Mouse (Mus musculus) Patski (cell line): ENCODE measurements around the gene Mvb12a. TPM values are rescaled to one million over a fixed set of nuclear protein-coding genes. Genes with fewer than 3 reads are reported as not detected.

Experiments
- ATAC-seq: fragments of 100-300 bp; one replicate; pipeline ENCODE4 v1.8.0; 2021
- CTCF ChIA-PET: fragments of 350-600 bp; sonication (Branson Sonifier 250); formaldehyde crosslinking; loops from one replicate; lab custom pipeline; 2022; ENCODE audit warnings: inconsistent platforms; lab: Charles Lee
- POLR2A ChIA-PET: fragments of 350-600 bp; sonication (Branson Sonifier 250); formaldehyde crosslinking; loops from one replicate; lab custom pipeline; 2022; ENCODE audit warnings: antibody characterized with exemption, inconsistent platforms; lab: Charles Lee
- DNase-seq: peaks from one replicate; pipeline ENCODE4 v3.0.0-alpha.2; 2011; ENCODE audit warnings: low read depth, low spot score
- H3K27me3 ChIP-seq: fragments of 371-371 bp; one replicate; pipeline ENCODE4 v1.5.1; 2021
- CTCF ChIP-seq: fragments of 100-300 bp; IDR thresholded peaks from one replicate; pipeline ENCODE4 v1.5.1; 2021
- in situ Hi-C: fragments of 300-500 bp; cut with MboI; formaldehyde crosslinking; loops from 3 replicates; pipeline ENCODE4 v1.11.1; 2018; ENCODE audit warnings: low pct_unique_long_range_greater_than_20kb, mixed read lengths
- polyA plus RNA-seq: library from polyadenylated mRNA; unstranded; gene quantifications from one replicate; pipeline ENCODE4 v1.2.3, GENCODE M21; 2021

The Mvb12a gene
- polyA plus RNA-seq, 1 experiment from 2014 or later, result 103 TPM

DNA sequence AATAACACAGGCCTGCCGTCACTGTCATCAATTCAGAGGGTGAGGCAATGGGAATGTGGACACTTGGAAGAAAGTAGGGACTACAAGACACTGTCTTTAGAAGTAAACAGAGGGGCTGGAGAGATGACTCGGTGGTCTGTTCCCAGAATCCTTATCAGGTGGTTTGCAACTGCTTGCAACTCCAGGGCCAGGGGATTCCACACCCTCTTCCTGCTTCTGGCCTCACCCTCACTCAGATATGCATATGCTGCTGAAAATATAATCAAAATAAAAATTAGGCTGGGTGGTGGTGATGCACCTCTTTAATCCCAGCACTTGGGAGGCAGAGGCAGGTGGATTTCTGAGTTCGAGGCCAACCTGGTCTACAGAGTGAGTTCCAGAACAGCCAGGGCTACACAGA, 17.3 kb downstream of the Mvb12a start:
- ChIA-PET CTCF (interaction anchor here (2.6 to 5.6 kb wide), 5 partner anchors 9 to 100 kb away, joined by 9 to 49 read pairs (median 19); partner anchors contain the start of genes Colgalt1 and Pgls), POLR2A (interaction anchor here (3.1 kb wide), 1 partner anchor 32 kb away, joined by 7 read pairs; the partner anchor contains the start of gene Pgls)
- DNase-seq (no peak), ATAC-seq (no peak)
- in situ Hi-C loops, result loop anchor here (5.0 kb wide), 2 partner anchors 42 to 102 kb away; no protein-coding TSS in a partner anchor
- TF ChIP-seq CTCF, result no peak
- H3K27me3 ChIP-seq, result no peaks in the 10 kb centered on the region

DNA sequence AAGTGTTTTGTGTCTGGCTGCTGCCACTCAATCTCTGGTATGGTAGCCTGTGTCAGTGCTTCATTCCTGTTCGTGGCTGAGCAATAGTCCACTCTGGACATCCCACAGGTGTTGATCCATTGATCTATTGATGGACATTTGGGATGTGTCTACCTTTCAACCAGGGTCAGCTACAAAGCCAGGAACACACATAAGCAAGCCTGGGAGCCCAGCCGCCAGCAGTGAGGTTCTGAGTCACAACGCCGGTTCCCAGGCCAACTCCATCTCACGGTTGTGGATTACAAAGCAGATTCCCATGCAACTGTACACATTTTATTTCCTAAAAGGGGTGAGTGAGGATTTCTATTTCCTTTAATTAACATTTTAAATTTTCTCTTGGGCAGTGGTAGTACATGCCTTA, 18.0 kb downstream of the Mvb12a start:
- no peak for DNase-seq
- no peak for TF ChIP-seq CTCF
- H3K27me3 ChIP-seq, result no peaks in the 10 kb centered on the region
- CTCF ChIA-PET, result interaction anchor here (1.1 to 5.6 kb wide), 9 partner anchors 9 to 112 kb away, joined by 4 to 49 read pairs (median 11); partner anchors contain the start of genes Colgalt1 and Pgls
- ATAC-seq, result no peak
- in situ Hi-C loops, result loop anchor here (5.0 kb wide), 2 partner anchors 42 to 102 kb away; no protein-coding TSS in a partner anchor
- POLR2A ChIA-PET, result interaction anchor here (0.5 to 2.2 kb wide), 3 partner anchors 31 to 39 kb away, joined by 3 to 12 read pairs (median 6); partner anchors contain the start of gene Pgls

GRCm38 (mm10) chr8:71561401-71561800, 18.7 kb downstream of the Mvb12a start:
- CTCF ChIA-PET, result interaction anchor here (1.1 to 5.6 kb wide), 12 partner anchors 9 to 111 kb away, joined by 4 to 49 read pairs (median 10); partner anchors contain the start of genes Colgalt1 and Pgls
- in situ Hi-C loops, result loop anchor here (5.0 kb wide), 2 partner anchors 41 to 101 kb away; no protein-coding TSS in a partner anchor
- no peaks in the 10 kb centered on the region for H3K27me3 ChIP-seq
- POLR2A ChIA-PET, result interaction anchor here (0.5 to 2.2 kb wide), 3 partner anchors 30 to 38 kb away, joined by 3 to 12 read pairs (median 6); partner anchors contain the start of gene Pgls
- no peak for DNase-seq
- TF ChIP-seq CTCF, result no peak
- ATAC-seq, result peak; percentile 22

GRCm38 (mm10) chr8:71562751-71563150, 20.0 kb downstream of the Mvb12a start:
- no peak for ATAC-seq
- no peaks in the 10 kb centered on the region for H3K27me3 ChIP-seq
- in situ Hi-C loops, result loop anchor here (5.0 kb wide), 2 partner anchors 40 to 100 kb away; no protein-coding TSS in a partner anchor

GRCm38 (mm10) chr8:71563992-71564391, 21.3 kb downstream of the Mvb12a start:
- DNase-seq (no peak), ATAC-seq (no peak)
- POLR2A ChIA-PET, result interaction anchor here (1.8 kb wide), 1 partner anchor 31 kb away, joined by 15 read pairs; no protein-coding TSS in a partner anchor
- CTCF ChIA-PET, result interaction anchor here (1.1 to 5.6 kb wide), 3 partner anchors 27 to 97 kb away, joined by 6 to 49 read pairs (median 12); partner anchors contain the start of gene Pgls
- no peak for TF ChIP-seq CTCF
- in situ Hi-C loops, result loop anchor here (5.0 kb wide), 2 partner anchors 38 to 98 kb away; no protein-coding TSS in a partner anchor
- H3K27me3 ChIP-seq, result no peaks in the 10 kb centered on the region

More at GRCm38 (mm10) chr8:71562751-71563150, 20.0 kb downstream of the Mvb12a start:
- no peak for TF ChIP-seq CTCF
- POLR2A ChIA-PET, result interaction anchor here (1.8 to 2.2 kb wide), 3 partner anchors 29 to 37 kb away, joined by 6 to 15 read pairs (median 12); partner anchors contain the start of gene Pgls
- CTCF ChIA-PET, result interaction anchor here (0.9 to 5.6 kb wide), 16 partner anchors 7 to 100 kb away, joined by 3 to 49 read pairs (median 6); partner anchors contain the start of gene Pgls
- DNase-seq, result no peak

GRCm38 (mm10) chr8:71566501-71566900, 23.8 kb downstream of the Mvb12a start, which contains the start of gene Nxnl1:
Nxnl1 (minus strand) TSS chr8:71566601.
- POLR2A ChIA-PET, result no interaction called here
- ATAC-seq, result no peak
- H3K27me3 ChIP-seq, result no peaks in the 10 kb centered on the region

GRCm38 (mm10) chr8:71567587-71567986, 24.9 kb downstream of the Mvb12a start:
- H3K27me3 ChIP-seq, result no peaks in the 10 kb centered on the region
- no peak for TF ChIP-seq CTCF
- ChIA-PET POLR2A (interaction anchor here (4.0 kb wide), 1 partner anchor 27 kb away, joined by 12 read pairs; no protein-coding TSS in a partner anchor), CTCF (interaction anchor here (1.4 to 2.4 kb wide), 4 partner anchors 25 to 93 kb away, joined by 3 to 9 read pairs (median 6); no protein-coding TSS in a partner anchor)
- in situ Hi-C loops, result no loop called here
- DNase-seq (no peak), ATAC-seq (no peak)

More at GRCm38 (mm10) chr8:71566501-71566900, 23.8 kb downstream of the Mvb12a start, which contains the start of gene Nxnl1:
- DNase-seq, result no peak
- CTCF ChIA-PET, result interaction anchor here (1.5 kb wide), 1 partner anchor 94 kb away, joined by 6 read pairs; no protein-coding TSS in a partner anchor
- no peak for TF ChIP-seq CTCF
- in situ Hi-C loops, result no loop called here

DNA sequence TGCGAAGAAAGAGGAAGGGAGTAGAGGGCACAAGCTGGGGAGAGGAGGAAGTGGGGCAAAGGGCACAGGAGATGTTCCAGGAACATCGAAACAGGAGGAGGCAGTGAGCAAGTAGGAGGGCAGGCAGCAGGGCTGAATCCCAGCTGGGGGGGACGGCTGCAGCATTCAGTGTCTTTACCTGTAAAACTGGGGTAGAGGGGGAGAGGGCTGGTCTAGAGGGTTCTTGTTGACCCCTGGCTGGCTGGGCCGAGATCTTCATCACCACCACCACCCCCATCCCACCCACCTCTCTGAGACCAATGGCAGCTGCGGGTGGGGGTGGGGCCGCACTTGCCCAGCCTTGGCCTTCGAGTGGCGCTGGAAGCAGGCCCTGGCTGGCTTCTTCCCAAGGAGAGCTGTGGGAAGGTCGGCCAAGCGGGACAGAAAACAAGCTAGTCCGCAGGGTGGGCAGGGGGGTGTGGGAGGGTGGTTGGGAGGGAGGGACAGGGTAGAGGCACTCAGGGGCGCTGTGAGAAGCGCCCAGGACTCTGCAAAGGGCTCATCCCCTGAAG, 25.7 kb downstream of the Mvb12a start, which contains the start of gene Slc27a1:
Slc27a1 (plus strand) TSS at position 496 of the 551 bp plus-strand sequence.
- POLR2A ChIA-PET, result interaction anchor here (0.7 to 4.0 kb wide), 4 partner anchors 10 to 78 kb away, joined by 3 to 12 read pairs (median 10); partner anchors contain the start of gene Pgls
- CTCF ChIA-PET, result interaction anchor here (0.9 to 2.4 kb wide), 6 partner anchors 13 to 92 kb away, joined by 3 to 9 read pairs (median 4); no protein-coding TSS in a partner anchor
- TF ChIP-seq CTCF, result no peak
- DNase-seq, result no peak
- H3K27me3 ChIP-seq, result no peaks in the 10 kb centered on the region
- in situ Hi-C loops, result no loop called here
- no peak for ATAC-seq

- no peaks in the 10 kb centered on the region for H3K27me3 ChIP-seq
- ChIA-PET CTCF (interaction anchor here (0.9 to 2.4 kb wide), 6 partner anchors 13 to 92 kb away, joined by 3 to 9 read pairs (median 4); no protein-coding TSS in a partner anchor), POLR2A (interaction anchor here (0.7 to 4.0 kb wide), 6 partner anchors 9 to 77 kb away, joined by 3 to 12 read pairs (median 6); partner anchors contain the start of gene Pgls)
- in situ Hi-C loops, result no loop called here
- no peak for ATAC-seq
- no peak for DNase-seq
- TF ChIP-seq CTCF, result no peak
Measured at GRCm38 (mm10) chr8:71568941-71569340, 26.2 kb downstream of the Mvb12a start.
